Mouse (Mus musculus): ENCODE data around the gene Tmem108.

Gene Tmem108

DNA sequence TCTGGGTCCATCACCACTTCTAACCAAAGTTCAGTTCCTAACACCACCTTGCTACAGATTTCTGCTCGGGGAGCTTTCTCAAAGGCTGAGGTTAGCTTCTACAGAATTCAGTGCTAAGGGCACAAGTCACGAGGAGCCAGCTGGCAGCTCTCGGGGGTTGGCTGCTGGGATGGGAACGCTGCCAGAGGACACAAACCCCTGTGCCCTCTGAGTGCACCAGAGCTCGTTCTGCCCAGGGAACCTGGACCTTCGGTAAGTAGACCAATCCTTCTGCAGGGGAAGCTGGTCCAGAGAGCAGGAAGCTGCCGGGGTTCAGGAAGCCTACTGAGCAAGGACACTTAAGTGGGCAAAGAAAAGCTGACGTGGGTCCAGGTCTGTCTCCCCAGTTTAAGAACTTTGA is 40.6 kb downstream of the Tmem108 start:
- peak; percentile 5 for DNase-seq (ENCODE audit: low read depth, low spot score)

DNA sequence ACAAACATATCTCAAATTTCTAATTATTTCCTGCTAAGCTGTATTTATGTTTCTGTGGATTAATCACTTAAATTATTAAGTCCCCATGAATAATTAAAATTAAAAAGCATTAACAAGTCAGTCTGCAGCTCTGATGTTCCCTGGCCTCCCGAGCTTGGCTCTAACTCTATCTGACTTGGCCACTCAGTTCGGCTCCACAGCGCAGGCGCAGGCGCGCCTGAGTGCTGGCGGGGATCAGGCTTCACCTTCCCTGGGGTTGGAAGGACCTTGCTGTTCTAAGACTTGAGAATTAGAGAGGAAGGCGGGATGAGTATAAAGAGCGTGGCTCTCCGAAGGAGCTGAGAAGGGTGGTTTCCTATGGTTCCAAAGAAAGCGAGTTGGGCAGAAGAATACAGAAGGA is 41.6 kb downstream of the Tmem108 start:
- no peak for DNase-seq (ENCODE audit: low read depth, low spot score)

DNA sequence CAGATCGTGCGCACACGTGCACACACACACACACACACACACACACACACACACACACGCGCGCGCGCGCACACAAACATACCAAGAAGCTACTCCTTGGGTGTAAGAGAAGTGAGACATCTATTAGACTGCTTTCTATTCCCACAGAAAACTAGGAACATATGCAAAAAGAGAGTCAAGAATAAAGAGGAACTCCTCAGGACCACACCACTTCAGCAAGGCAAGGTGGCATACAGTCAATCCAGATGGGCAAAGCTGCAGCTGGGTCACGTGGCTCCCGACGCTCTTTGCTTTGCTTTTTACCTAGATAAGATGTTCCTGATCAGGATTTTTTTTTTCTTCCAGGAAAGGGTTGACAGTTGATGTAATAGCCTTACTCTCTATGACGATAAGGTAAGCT is 45.6 kb downstream of the Tmem108 start:
- DNase-seq (ENCODE audit: low read depth, low spot score), result no peak

DNA sequence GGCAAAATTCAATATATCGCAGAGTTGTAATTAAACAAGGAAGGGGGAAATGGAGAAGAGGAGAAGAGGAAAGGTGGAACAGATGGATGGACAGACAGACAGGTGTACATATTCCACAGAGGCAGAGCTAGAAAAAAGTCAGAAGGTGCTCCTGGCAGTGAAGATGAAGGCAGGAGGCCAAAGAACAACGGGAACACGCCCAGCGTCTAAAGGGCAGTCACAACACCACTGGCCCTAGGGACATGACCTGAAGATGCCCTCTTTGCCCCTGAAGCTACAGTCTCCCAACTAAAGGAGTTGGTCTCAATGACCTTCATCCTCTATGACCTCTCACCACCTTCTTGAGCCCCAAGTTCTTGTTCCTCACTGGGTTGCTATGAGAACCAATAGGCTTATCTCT is 46.3 kb downstream of the Tmem108 start:
- no peak for DNase-seq (ENCODE audit: low read depth, low spot score)

DNA sequence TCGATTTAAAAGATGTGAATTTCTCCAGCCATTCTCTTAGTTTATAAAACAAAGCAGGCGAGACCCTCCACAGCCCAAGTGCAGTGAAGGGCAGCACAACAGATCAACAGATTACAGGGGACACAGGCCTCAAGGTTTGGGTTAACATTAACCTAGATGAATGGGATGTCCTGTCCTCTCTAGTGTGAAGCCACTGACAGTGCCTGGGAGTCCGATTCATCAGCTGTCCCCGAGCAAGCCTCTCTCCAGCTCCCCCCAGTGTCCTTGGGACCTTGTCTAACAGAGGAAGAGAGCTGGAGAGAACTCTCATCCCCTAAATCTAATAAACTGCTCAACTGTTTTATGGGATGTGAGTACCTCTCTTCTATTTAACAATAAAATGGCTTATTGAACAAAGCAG is 48.4 kb downstream of the Tmem108 start:
- no peak for DNase-seq (ENCODE audit: low read depth, low spot score)

DNA sequence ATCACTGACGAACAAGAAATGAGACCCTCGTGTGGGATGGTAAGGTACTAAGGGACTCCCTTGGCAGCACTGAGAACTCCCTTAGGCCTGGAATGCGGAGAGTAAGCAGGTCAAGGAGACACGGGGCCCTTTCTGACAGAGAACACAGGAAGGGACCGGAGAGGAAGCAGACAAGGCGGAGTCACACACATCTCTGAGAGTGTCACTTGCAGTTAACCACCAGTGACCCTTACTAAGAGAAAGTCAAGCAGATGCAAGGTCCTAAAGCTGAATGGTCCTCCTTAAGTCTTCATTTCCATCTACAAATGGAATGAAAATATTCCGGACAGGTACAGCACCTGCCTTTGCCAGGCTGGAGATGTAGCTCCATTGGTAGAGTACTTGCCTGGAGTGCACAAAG is 48.9 kb downstream of the Tmem108 start:
- no peak for DNase-seq (ENCODE audit: low read depth, low spot score)

DNA sequence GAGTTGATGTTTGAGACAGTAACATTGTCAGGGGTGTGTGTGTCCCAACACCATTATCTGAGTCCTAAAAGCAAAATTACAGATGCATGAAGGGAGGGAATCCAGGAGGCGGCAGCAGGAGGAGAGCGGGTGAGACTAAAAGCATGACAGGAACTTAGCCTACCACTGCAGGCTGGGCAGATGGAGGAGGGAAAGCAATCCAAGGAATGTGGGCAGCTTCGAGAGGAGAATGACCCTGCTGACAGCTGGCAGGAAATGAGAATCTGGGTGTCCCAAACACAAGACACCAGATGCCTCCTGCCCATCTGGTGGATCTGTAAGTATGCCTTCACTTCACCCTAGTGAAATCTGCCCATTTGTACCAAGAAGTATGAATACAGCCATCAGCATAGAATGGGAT is 51.9 kb downstream of the Tmem108 start:
- no peak for DNase-seq (ENCODE audit: low read depth, low spot score)

DNA sequence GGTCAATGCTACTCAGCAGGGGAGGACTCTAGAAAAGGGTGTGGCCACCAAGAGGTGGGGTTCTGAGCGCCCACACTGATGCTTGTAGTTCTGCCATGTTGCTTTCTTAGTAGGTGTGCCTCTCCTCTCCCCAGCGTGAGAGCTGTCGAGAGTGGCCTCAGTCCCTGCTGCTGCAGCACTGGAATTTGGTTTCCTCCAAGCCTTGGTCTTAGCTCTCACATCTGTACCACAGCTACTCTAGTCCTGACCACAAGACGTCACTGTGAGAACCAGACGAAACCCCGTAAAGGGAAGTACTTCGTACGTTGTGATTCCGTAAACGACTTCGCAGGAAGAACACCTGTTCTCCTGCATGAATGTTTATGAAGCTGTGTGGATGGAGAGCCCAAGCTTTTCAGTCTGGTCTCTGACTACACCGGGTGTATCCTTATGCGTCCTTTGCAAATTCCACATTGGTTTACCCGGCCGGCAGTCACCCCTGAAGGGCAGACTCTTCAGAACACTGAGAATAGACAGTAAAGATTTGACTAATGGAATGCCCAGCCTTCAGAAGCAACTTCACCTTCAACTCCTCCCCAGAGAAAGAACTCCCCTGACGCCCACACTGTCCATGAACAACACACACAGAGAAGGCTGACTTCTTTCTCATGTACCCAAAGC is 53.0 kb downstream of the Tmem108 start:
- DNase-seq (ENCODE audit: low read depth, low spot score), result peak; percentile 7

DNA sequence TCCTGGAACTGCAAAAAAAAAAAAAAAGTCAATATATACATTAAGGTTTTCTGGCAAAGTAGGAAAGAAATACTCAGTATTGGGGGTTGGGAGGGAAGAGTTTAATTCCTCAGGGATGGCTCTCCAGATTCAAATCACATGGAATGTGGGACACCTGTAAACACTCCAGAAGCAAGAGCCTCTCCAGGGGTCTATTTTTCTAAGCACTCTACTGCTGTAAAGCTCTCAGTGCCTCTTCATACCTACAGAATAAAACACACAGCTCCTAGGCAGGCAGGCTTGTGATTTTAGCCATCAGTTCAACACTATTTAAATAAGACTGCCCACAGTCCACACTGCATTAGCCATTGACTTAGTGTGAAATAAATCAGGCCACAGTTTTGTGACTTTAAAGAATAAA is 53.8 kb downstream of the Tmem108 start:
- DNase-seq (ENCODE audit: low read depth, low spot score), result no peak

DNA sequence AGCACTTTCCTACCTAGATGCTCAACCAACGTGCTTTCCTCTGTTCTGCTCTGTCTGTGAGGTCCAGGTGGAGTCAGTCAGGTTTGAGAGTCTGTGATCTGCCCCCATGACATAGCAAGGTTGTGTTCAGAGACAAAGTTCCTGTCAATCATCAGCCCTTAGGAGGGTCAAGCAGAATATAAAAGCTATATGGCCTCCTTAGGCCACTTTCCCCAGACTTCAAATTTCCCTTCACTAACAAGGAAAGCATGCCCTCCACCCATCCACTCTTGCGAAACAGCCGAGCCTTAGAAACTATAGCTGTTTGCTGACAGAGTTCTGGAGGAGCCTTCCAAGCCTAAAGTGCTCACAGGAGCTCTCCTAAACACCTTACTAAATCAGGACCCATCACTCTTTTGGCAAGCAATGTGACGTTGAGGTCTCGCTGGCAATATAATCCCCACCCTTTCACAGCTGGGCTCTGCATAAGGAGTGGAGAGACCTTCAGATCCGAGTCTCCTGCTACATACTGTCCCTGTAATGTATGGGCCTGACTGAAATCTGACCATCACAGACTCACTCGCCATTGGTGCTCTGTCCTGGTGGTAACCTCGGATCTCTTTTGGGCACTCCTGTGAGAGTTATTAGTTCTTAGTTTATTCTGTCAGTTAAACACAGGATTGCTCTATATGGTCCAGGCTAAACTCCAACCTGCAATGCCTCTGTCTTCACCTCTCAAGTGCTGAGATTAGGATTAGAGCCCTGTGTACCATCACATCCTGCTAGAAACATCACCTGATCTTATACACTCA is 54.4 kb downstream of the Tmem108 start:
- no peak for DNase-seq (ENCODE audit: low read depth, low spot score)

DNA sequence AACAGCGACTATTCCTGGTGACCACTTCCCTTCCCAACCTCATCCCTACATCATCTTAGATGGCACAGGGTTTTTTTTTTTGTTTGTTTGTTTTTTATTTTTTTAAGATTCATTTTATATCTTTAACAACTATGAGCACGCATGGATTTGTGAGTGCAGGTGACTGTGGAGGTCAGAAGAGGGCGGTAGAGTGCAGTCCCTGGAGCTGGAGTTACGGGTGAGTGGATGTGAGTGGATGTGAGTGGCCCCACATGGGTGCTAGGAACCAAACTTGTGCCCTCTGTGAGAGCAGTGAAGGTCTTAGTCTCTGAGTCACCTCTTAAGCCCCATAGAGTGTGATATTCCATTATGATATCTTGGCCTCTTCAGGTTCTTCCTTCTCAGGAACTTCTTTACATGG is 55.9 kb downstream of the Tmem108 start:
- no peak for DNase-seq (ENCODE audit: low read depth, low spot score)

DNA sequence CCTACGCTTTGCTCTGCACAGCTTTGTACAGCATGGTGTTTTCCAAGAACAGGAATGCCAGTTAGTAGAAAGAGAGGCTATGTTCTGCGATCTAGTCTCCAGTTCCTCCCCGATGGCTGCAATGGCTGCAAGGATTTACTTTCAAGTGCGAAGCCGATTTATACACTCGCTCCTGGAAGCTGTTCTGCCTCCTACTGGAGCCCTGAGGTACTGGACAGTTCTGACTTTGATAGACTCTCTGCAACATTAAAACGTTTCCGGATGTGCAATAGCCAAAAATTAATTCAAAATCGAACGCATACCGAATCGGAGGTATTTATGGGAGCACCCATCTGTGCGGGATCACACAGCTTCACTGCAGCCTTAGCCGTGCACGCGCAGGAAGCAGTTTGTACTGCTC is 58.6 kb downstream of the Tmem108 start:
- no peak for DNase-seq (ENCODE audit: low read depth, low spot score)

DNA sequence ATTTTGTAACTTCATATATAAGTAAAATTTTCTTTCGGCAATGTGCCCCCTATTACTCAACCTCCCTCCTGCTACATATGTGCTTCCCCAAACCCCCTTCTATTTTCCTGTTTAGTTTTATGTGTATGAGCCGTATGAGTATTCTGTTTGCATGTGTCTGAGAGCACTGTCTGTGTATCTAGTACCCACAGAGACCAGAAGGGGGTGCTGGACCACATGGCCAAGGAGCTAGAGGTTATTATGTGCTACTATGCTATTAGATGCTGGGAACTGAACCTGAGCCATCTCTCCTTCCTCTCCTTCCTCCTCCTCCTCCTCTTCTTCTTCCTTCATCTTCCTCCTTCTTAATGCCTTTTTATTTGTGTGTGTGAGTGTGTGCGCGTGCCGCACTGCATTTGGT is 59.2 kb downstream of the Tmem108 start:
- DNase-seq (ENCODE audit: low read depth, low spot score), result no peak

DNA sequence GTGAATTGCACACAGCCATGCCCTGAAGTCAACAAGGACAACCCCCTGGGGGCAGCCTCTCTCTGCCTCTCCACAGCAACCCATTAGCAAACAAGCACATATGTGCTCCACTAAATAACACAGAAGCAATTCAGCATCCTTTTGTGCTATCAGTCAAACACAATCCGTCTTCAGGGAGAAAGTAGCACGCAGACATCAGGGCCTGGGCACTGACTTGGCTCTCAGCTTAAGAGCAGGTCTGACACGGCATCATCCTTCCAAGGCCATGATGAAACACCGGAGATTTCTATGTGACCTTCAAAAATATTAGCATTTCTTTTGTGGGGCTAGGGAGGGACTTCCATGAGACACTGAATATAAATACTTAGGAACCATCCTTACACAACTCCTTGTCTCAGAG is 60.2 kb downstream of the Tmem108 start:
- no peak for DNase-seq (ENCODE audit: low read depth, low spot score)

DNA sequence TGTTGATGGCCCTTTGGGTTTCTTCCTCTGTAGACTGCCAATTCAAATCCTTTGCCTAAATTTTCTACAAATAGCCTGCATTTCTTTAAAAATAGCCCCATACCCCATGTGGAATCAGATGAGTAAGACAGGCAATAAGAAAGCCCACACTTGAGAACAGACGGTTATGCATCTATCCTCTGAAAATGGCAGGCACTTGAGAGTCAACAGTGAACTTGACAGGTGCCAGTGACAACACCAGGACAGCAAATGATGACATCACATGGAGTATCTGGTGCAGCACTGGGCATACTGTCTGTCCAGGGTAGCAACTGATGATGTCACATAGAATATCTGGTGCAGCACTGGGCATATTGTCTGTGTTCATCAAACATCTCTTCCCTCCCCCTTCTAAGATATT is 61.4 kb downstream of the Tmem108 start:
- DNase-seq (ENCODE audit: low read depth, low spot score), result no peak

DNA sequence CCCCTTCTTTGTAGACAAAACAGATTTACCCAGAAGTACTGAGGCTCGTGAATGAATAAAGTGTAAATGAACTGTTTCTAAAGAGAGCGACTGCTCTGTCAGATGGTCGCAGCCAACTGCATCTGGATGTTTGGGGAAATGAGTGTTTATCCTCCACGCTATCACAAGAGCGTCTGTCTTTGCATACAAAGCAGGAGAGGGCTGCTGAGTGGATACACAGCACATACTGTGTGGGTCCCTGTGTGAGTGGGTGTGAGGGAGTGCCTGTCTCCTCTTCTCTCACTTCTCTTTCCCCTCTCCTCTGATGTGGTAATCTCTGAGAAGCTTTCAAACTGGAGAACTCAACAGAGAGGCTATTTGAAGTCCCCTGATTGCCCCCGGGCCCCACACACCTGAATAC is 64.7 kb downstream of the Tmem108 start:
- no peak for DNase-seq (ENCODE audit: low read depth, low spot score)

DNA sequence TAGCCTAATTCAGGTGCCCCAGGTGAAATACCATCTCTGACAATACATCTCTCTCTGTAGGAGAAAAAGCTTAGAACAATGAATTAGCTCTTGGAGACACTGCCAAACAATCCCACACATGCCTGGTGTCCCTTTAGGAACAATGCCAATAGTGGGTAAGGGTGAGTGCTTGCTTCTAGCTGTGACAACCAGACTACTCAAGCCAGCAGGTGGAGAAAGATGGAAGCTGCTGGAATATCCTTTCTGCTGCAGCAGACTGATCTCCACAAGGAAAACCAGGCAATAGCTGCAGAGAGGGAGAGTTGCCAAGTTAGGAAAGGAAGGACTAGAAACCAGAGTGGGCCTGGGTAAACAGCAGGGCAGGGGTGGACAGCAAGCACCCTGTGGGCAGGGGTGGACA is 67.8 kb downstream of the Tmem108 start:
- no peak for DNase-seq (ENCODE audit: low read depth, low spot score)

DNA sequence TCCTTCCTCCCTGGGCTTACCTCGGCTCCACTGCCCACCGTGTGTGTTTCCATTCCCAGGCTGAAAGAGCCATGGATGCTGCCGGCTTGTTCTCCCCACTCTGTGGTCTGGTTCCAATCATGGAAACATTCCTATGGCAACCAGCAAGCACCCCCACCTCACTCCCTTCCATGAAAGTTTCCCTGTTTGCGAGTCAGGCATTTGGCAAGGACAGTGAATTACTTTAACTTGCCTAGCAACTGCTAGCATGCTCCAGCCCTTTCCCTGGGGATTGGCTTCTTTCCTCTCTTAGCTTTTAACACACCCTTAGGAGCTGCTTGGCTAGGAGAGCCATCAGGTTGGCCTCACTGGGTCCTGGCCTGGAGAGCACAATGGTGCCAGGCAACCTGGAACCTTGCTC is 68.9 kb downstream of the Tmem108 start:
- no peak for DNase-seq (ENCODE audit: low read depth, low spot score)

DNA sequence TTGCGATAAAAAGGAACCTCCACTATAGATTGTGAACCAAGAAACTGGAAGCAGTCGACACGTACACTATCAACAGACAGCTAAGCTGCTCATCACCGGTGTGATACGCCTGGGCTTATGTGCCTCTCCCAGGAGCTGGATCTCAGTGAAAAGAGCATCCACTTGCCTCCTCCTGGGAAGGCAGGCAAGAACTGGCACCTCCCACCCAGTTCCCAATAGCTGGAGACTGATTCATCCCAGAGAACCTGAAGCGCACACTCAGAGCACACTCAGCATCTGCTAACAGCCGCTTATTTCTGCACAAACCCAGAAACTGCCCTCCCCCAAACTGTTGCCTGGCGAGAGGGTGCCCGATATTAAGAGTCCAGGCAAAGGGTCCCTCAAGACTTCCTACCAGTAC is 69.8 kb downstream of the Tmem108 start:
- DNase-seq (ENCODE audit: low read depth, low spot score), result no peak

DNA sequence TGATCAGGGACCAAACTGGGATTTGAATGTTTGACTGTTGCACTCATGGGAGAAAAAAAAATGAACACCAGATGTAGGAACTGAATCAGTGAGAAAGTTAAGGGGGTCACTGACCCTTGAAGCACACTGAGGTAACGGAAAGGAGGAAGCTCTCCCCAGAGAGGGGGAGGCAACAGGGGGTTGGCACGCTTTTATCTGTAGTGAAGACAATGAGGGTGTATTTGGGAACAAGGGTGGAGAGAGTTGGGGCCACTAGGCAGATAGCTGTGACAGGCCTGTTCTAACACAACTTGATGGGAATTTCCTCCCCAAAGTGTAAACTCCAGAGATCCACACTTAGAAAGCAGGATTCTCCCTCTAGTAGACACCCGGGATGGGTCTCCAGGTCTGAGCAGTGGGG is 71.2 kb downstream of the Tmem108 start:
- DNase-seq (ENCODE audit: low read depth, low spot score), result no peak

DNA sequence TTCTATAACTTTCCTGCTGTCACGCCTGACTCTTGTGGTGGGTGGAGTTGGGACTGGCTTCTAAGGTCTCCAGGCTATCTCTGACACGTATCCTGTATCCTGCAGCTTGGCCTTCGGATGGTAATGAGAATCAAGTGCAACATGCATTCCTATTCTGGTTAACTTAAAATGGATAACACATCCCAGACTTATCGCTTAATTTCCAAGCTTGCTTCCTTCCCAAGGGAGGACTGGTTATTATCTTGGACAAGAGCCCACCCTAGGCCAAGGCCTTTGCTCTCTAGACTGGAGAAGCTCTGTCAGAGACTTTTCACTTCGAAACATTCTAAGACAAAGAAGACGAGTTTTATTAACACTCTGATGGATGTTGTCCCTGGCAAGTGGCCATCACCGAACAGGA is 71.9 kb downstream of the Tmem108 start:
- no peak for DNase-seq (ENCODE audit: low read depth, low spot score)

DNA sequence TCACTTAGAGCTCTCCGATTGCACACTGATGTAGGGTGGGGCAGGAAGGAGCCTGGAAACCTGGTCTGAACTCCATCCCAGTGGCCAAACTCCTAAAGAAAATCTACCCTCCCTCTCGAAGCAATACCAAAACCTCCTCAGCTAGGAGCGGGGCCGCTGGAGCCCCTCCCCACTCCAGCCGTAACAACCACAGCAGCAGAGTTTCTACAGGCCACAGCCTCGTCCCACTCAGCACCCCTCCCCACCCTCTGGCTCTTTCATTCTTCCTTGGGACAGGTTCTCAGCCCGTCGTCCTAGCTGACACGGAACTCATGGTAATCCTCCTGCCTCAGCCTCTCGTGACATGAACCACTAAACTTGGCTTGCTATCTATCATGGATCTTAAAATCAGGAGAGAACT is 72.6 kb downstream of the Tmem108 start:
- no peak for DNase-seq (ENCODE audit: low read depth, low spot score)

DNA sequence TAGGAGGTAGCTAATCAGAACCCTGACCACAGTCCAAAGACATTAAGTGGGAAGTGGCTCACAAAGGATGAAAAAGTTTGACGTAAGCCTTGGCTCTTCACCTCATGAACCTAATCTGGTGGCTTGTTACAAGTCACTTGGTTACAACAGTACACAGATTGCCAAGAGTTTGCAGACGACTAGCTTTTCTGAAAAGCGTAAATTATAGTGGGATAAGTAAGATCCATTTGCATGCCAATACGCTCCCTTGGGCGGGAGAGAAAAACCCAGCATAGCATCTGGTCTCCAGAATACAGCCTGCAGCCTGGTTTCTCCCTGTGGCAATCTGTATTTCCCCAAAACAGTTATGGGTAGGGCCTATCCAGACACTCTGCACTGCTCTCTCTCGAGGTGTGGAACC is 74.5 kb downstream of the Tmem108 start:
- no peak for DNase-seq (ENCODE audit: low read depth, low spot score)
